Mouse (Mus musculus): ENCODE measurements at regions not wholly inside any gene's neighbourhood (a gene's known extent, or its start where the extent isn't known, plus 50 kb on each side); places are given as distances from the start of the nearest gene placed in this dataset.

GRCm38 (mm10) chr15:86645244-86645643, 431.0 kb downstream of the Tbc1d22a start:
- no peak for ATAC-seq (ENCODE audit: low FRiP score, low read depth)
- H3K4me1 ChIP-seq: no peaks in the 10 kb centered on the region
- H3K27me3 ChIP-seq: no peaks in the 10 kb centered on the region; the same call in 1 of the 2 replicates
- no peak overlapping the region for H3K9ac ChIP-seq
- no peak overlapping the region for H3K27ac ChIP-seq
- H3K4me2 ChIP-seq (replicated peaks): no peak overlapping the region
- no peaks in the 10 kb centered on the region for H3K36me3 ChIP-seq
- no peaks in the 10 kb centered on the region for H3K9me3 ChIP-seq
- no peak overlapping the region for H3K4me3 ChIP-seq
- WGBS: 66% methylated on average over 9 of the region's 9 CpGs

GRCm38 (mm10) chr15:86648131-86648530, 433.9 kb downstream of the Tbc1d22a start:
- Histone ChIP-seq H3K4me2 (replicated peaks) (no peak overlapping the region), H3K4me3 (no peak overlapping the region), H3K9ac (no peak overlapping the region), H3K9me3 (0 out of 2 replicates have a peak, but pooled peaks cover 5% of the 10 kb centered on the region), H3K4me1 (no peaks in the 10 kb centered on the region), H3K27me3 (no peaks in the 10 kb centered on the region; the same call in 1 of the 2 replicates), H3K27ac (no peak overlapping the region), H3K36me3 (no peaks in the 10 kb centered on the region)
- 92% methylated on average over 3 of the region's 3 CpGs for WGBS
- no peak for ATAC-seq (ENCODE audit: low FRiP score, low read depth)

- Histone ChIP-seq H3K4me1 (no peaks in the 10 kb centered on the region), H3K4me3 (no peak overlapping the region), H3K27ac (no peak overlapping the region), H3K36me3 (no peaks in the 10 kb centered on the region), H3K4me2 (replicated peaks) (no peak overlapping the region), H3K9ac (no peak overlapping the region), H3K9me3 (no peaks in the 10 kb centered on the region), H3K27me3 (0 out of 2 replicates have a peak, but pooled peaks cover 3% of the 10 kb centered on the region)
- WGBS: 24% methylated on average over 9 of the region's 9 CpGs
- ATAC-seq (ENCODE audit: low FRiP score, low read depth): no peak
Measured at GRCm38 (mm10) chr15:86673096-86673520, 458.8 kb downstream of the Tbc1d22a start.

GRCm38 (mm10) chr15:86677016-86677415, 462.8 kb downstream of the Tbc1d22a start:
- Histone ChIP-seq H3K9me3 (no peaks in the 10 kb centered on the region), H3K9ac (no peak overlapping the region), H3K36me3 (no peaks in the 10 kb centered on the region), H3K27me3 (no peaks in the 10 kb centered on the region), H3K4me3 (no peak overlapping the region), H3K4me1 (no peaks in the 10 kb centered on the region), H3K27ac (no peak overlapping the region), H3K4me2 (replicated peaks) (no peak overlapping the region)
- 62% methylated on average over 7 of the region's 7 CpGs for WGBS
- ATAC-seq (ENCODE audit: low FRiP score, low read depth): no peak

- Histone ChIP-seq H3K9me3 (no peaks in the 10 kb centered on the region), H3K9ac (no peak overlapping the region), H3K27me3 (no peaks in the 10 kb centered on the region), H3K36me3 (no peaks in the 10 kb centered on the region), H3K4me1 (peaks cover 3% of the 10 kb centered on the region; the same call in 1 of the 2 replicates), H3K4me2 (replicated peaks) (no peak overlapping the region), H3K4me3 (no peak overlapping the region), H3K27ac (no peak overlapping the region)
- 60% methylated on average over 12 of the region's 12 CpGs for WGBS
- ATAC-seq (ENCODE audit: low FRiP score, low read depth): no peak
Measured at GRCm38 (mm10) chr15:86683081-86683480, 468.8 kb downstream of the Tbc1d22a start.

- Histone ChIP-seq H3K27ac (no peak overlapping the region), H3K4me3 (no peak overlapping the region), H3K36me3 (no peaks in the 10 kb centered on the region), H3K4me1 (no peaks in the 10 kb centered on the region), H3K9me3 (no peaks in the 10 kb centered on the region), H3K4me2 (replicated peaks) (no peak overlapping the region), H3K9ac (no peak overlapping the region), H3K27me3 (no peaks in the 10 kb centered on the region)
- ATAC-seq (ENCODE audit: low FRiP score, low read depth): no peak
- WGBS: 72% methylated on average over 8 of the region's 8 CpGs
Measured at GRCm38 (mm10) chr15:86689694-86690093, 475.4 kb downstream of the Tbc1d22a start.

GRCm38 (mm10) chr15:86696806-86697205, 482.5 kb downstream of the Tbc1d22a start:
- WGBS: 87% methylated on average over 4 of the region's 4 CpGs
- no peak overlapping the region for H3K4me3 ChIP-seq
- no peak overlapping the region for H3K4me2 ChIP-seq (replicated peaks)
- no peak for ATAC-seq (ENCODE audit: low FRiP score, low read depth)
- no peak overlapping the region for H3K9ac ChIP-seq
- H3K27me3 ChIP-seq: no peaks in the 10 kb centered on the region
- H3K27ac ChIP-seq: no peak overlapping the region
- H3K36me3 ChIP-seq: no peaks in the 10 kb centered on the region
- H3K4me1 ChIP-seq: no peaks in the 10 kb centered on the region
- H3K9me3 ChIP-seq: no peaks in the 10 kb centered on the region

- ATAC-seq (ENCODE audit: low FRiP score, low read depth): no peak
Measured at GRCm38 (mm10) chr15:86710429-86710828, 496.2 kb downstream of the Tbc1d22a start.

GRCm38 (mm10) chr15:86718376-86718775, 504.1 kb downstream of the Tbc1d22a start:
- ATAC-seq (ENCODE audit: low FRiP score, low read depth): no peak
- no peaks in the 10 kb centered on the region for H3K4me1 ChIP-seq
- 51% methylated on average over 9 of the region's 9 CpGs for WGBS
- no peak overlapping the region for H3K4me3 ChIP-seq
- H3K9ac ChIP-seq: no peak overlapping the region
- H3K36me3 ChIP-seq: no peaks in the 10 kb centered on the region
- H3K9me3 ChIP-seq: peaks cover 9% of the 10 kb centered on the region; the same call in 1 of the 2 replicates
- H3K4me2 ChIP-seq (replicated peaks): no peak overlapping the region
- H3K27ac ChIP-seq: no peak overlapping the region
- H3K27me3 ChIP-seq: no peaks in the 10 kb centered on the region

More at GRCm38 (mm10) chr15:86710429-86710828, 496.2 kb downstream of the Tbc1d22a start:
- Histone ChIP-seq H3K27ac (no peak overlapping the region), H3K4me2 (replicated peaks) (no peak overlapping the region), H3K4me1 (0 out of 2 replicates have a peak, but pooled peaks cover 3% of the 10 kb centered on the region), H3K9me3 (no peaks in the 10 kb centered on the region; the same call in 1 of the 2 replicates), H3K36me3 (no peaks in the 10 kb centered on the region), H3K9ac (no peak overlapping the region), H3K4me3 (no peak overlapping the region), H3K27me3 (no peaks in the 10 kb centered on the region)
- 80% methylated on average over 2 of the region's 2 CpGs for WGBS

- H3K9ac ChIP-seq: no peak overlapping the region
- H3K36me3 ChIP-seq: no peaks in the 10 kb centered on the region
- no peak overlapping the region for H3K4me2 ChIP-seq (replicated peaks)
- H3K27me3 ChIP-seq: no peaks in the 10 kb centered on the region
- H3K9me3 ChIP-seq: peaks cover 9% of the 10 kb centered on the region; the same call in 1 of the 2 replicates
- no peak for ATAC-seq (ENCODE audit: low FRiP score, low read depth)
- WGBS: 86% methylated on average over 12 of the region's 12 CpGs
- H3K4me1 ChIP-seq: no peaks in the 10 kb centered on the region
- H3K4me3 ChIP-seq: no peak overlapping the region
- H3K27ac ChIP-seq: no peak overlapping the region
Measured at GRCm38 (mm10) chr15:86719088-86719487, 504.8 kb downstream of the Tbc1d22a start.

GRCm38 (mm10) chr15:86721131-86721530, 506.9 kb downstream of the Tbc1d22a start:
- Histone ChIP-seq H3K27me3 (no peaks in the 10 kb centered on the region), H3K27ac (no peak overlapping the region), H3K4me2 (replicated peaks) (no peak overlapping the region), H3K4me1 (no peaks in the 10 kb centered on the region), H3K4me3 (no peak overlapping the region), H3K9ac (no peak overlapping the region), H3K36me3 (no peaks in the 10 kb centered on the region), H3K9me3 (peaks cover 9% of the 10 kb centered on the region; the same call in 1 of the 2 replicates)
- WGBS: 61% methylated on average over 5 of the region's 5 CpGs
- no peak for ATAC-seq (ENCODE audit: low FRiP score, low read depth)

- ATAC-seq (ENCODE audit: low FRiP score, low read depth): no peak
- Histone ChIP-seq H3K27ac (no peak overlapping the region), H3K9ac (no peak overlapping the region)
Measured at GRCm38 (mm10) chr15:86737945-86738344, 523.7 kb downstream of the Tbc1d22a start.

GRCm38 (mm10) chr15:86738356-86738755, 524.1 kb downstream of the Tbc1d22a start:
- H3K4me3 ChIP-seq: no peak overlapping the region
- no peak overlapping the region for H3K27ac ChIP-seq
- 0 out of 2 replicates have a peak, but pooled peaks cover 5% of the 10 kb centered on the region for H3K27me3 ChIP-seq
- no peak overlapping the region for H3K9ac ChIP-seq
- WGBS: 54% methylated on average over 5 of the region's 5 CpGs
- H3K4me1 ChIP-seq: no peaks in the 10 kb centered on the region
- ATAC-seq (ENCODE audit: low FRiP score, low read depth): no peak
- H3K4me2 ChIP-seq (replicated peaks): no peak overlapping the region
- no peaks in the 10 kb centered on the region for H3K9me3 ChIP-seq
- no peaks in the 10 kb centered on the region for H3K36me3 ChIP-seq

More at GRCm38 (mm10) chr15:86737945-86738344, 523.7 kb downstream of the Tbc1d22a start:
- H3K4me1 ChIP-seq: no peaks in the 10 kb centered on the region
- no peak overlapping the region for H3K4me3 ChIP-seq
- no peaks in the 10 kb centered on the region for H3K9me3 ChIP-seq
- 0 out of 2 replicates have a peak, but pooled peaks cover 5% of the 10 kb centered on the region for H3K27me3 ChIP-seq
- no peaks in the 10 kb centered on the region for H3K36me3 ChIP-seq
- H3K4me2 ChIP-seq (replicated peaks): no peak overlapping the region

Data from limb, embryonic 13.5 days (tissue).